Mouse (Mus musculus) bone marrow macrophage, adult 2 months (primary cell): ENCODE data around the gene Lalba.

Experiments
- CTCF ChIP-seq: IDR thresholded peaks from 2 replicates; pipeline ENCODE4 v1.5.1; 2012; ENCODE audit warnings: low read depth, mild to moderate bottlenecking, low read length, moderate library complexity
- POLR2A ChIP-seq: IDR thresholded peaks from 2 replicates; pipeline ENCODE4 v1.6.1; 2012; ENCODE audit warnings: mild to moderate bottlenecking, low read depth, low read length, borderline replicate concordance

GRCm38 (mm10) chr15:98482701-98483100 lies at the start of gene Lalba:
- TF ChIP-seq CTCF: no peak
- TF ChIP-seq POLR2A: no peak
